Mouse (Mus musculus) hindbrain, embryonic 11.5 days (tissue): ENCODE data around the gene Rpl26. TPM values are rescaled to one million over a fixed set of nuclear protein-coding genes. Genes with fewer than 3 reads are reported as not detected.
A peak's percentile ranks its signal among the peaks of the same experiment; 100 is the strongest.

Experiments used
- ATAC-seq: fragments of 200-750 bp; cut with Nextera tagmentation; 2 replicates; pipeline ENCODE4 v1.8.0; 2017; ENCODE audit warnings: mild to moderate bottlenecking, moderate TSS enrichment, moderate library complexity; ENCODE audit not compliant: low FRiP score
- DNase-seq: peaks from one replicate; pipeline ENCODE4 v3.0.0-alpha.2; 2015; ENCODE audit warnings: low spot score
- H3K27ac ChIP-seq: fragments of 300-500 bp; sonication (generic); 2 replicates; pipeline ENCODE4 v1.5.1; 2014; ENCODE audit warnings: mild to moderate bottlenecking, low read depth, low read length
- H3K27me3 ChIP-seq: fragments of 300-500 bp; sonication (generic); 2 replicates; pipeline ENCODE4 v1.6.1; 2014; ENCODE audit warnings: mild to moderate bottlenecking, low read length, moderate library complexity, mixed read lengths; ENCODE audit not compliant: control insufficient read depth, insufficient read depth
- H3K36me3 ChIP-seq: fragments of 300-500 bp; sonication (generic); 2 replicates; pipeline ENCODE4 v1.6.1; 2014; ENCODE audit warnings: mild to moderate bottlenecking, low read length, moderate library complexity, mixed read lengths; ENCODE audit not compliant: control insufficient read depth, insufficient read depth
- H3K4me1 ChIP-seq: fragments of 300-500 bp; sonication (generic); replicated peaks from 2 replicates; pipeline ENCODE4 v1.6.1; 2014; ENCODE audit warnings: low read length, mixed read lengths; ENCODE audit not compliant: control insufficient read depth, insufficient read depth
- H3K4me2 ChIP-seq: fragments of 300-500 bp; sonication (generic); replicated peaks from 2 replicates; pipeline ENCODE4 v1.6.1; 2014; ENCODE audit warnings: mild to moderate bottlenecking, low read depth, low read length
- H3K4me3 ChIP-seq: fragments of 300-500 bp; sonication (generic); 2 replicates; pipeline ENCODE4 v1.5.1; 2014; ENCODE audit warnings: low read depth, low read length
- H3K9ac ChIP-seq: fragments of 300-500 bp; sonication (generic); 2 replicates; pipeline ENCODE4 v1.6.1; 2014; ENCODE audit warnings: low read depth, low read length
- H3K9me3 ChIP-seq: fragments of 300-500 bp; sonication (generic); 2 replicates; pipeline ENCODE4 v1.6.1; 2016; ENCODE audit warnings: low read length; ENCODE audit not compliant: control insufficient read depth
- WGBS: fragments of 180-500 bp; shearing (Covaris S2); extraction: QIAGEN DNeasy Blood & Tissue Kit; methylation state at CpG from one replicate; pipeline ENCODE4 v1.1.7; 2014; 5-methylcytosine and 5-hydroxymethylcytosine counted together
- polyA plus RNA-seq: library from polyadenylated mRNA; unstranded; fragments of >200 nt; fragmentation: Nextera tagmentation; extraction: Ambion mirVana; gene quantifications from 2 replicates; pipeline ENCODE4 v1.2.1, GENCODE M21; 2014

The Rpl26 gene
- polyA plus RNA-seq, 1 experiment from 2014 or later: 854 TPM

GRCm38 (mm10) chr11:68956107-68956506 is 54.7 kb downstream of the Rpl26 start:
- Histone ChIP-seq H3K9ac (no peak overlapping the region), H3K4me1 (0 out of 2 replicates have a peak, but pooled peaks cover 3% of the 10 kb centered on the region), H3K9me3 (no peaks in the 10 kb centered on the region), H3K4me3 (0 out of 2 replicates have a peak overlapping the region, but pooled peaks have one; percentile 10), H3K36me3 (no peaks in the 10 kb centered on the region), H3K4me2 (no peak overlapping the region), H3K27me3 (peaks cover 31% of the 10 kb centered on the region), H3K27ac (no peak overlapping the region)
- DNase-seq: no peak
- ATAC-seq: no peak
- WGBS: 20% methylated on average over 3 of the region's 3 CpGs

Other genes with a start within 250 kb of the Rpl26 start
- gene Myh10, start 210.0 kb upstream of the Rpl26 start, polyA plus RNA-seq: 131 and 140 TPM in 2 replicates
- gene Ndel1, start 29.7 kb upstream of the Rpl26 start, polyA plus RNA-seq: 53.3 and 55.0 TPM in 2 replicates
- gene Rnf222, start 13.0 kb upstream of the Rpl26 start, polyA plus RNA-seq: not detected in 2 replicates
- 0.15 and 0.18 TPM in 2 replicates for gene Odf4, start 25.5 kb downstream of the Rpl26 start, polyA plus RNA-seq
- 4.9 and 5.5 TPM in 2 replicates for gene Arhgef15, start 55.9 kb downstream of the Rpl26 start, polyA plus RNA-seq
- gene Slc25a35, start 66.5 kb downstream of the Rpl26 start, polyA plus RNA-seq: 1.6 and 1.8 TPM in 2 replicates
- 56.0 and 59.3 TPM in 2 replicates for gene Rangrf, start 73.6 kb downstream of the Rpl26 start, polyA plus RNA-seq
- 31.5 and 31.8 TPM in 2 replicates for gene Pfas, start 106.9 kb downstream of the Rpl26 start, polyA plus RNA-seq
- gene Ctc1, start 114.3 kb downstream of the Rpl26 start, polyA plus RNA-seq: 48.7 and 59.5 TPM in 2 replicates
- 131 and 141 TPM in 2 replicates for gene Aurkb, start 144.1 kb downstream of the Rpl26 start, polyA plus RNA-seq
- gene Borcs6, start 158.1 kb downstream of the Rpl26 start, polyA plus RNA-seq: 9.8 and 11.6 TPM in 2 replicates
- gene Tmem107, start 169.2 kb downstream of the Rpl26 start, polyA plus RNA-seq: 52.4 and 54.6 TPM in 2 replicates
- 85.1 and 98.1 TPM in 2 replicates for gene Vamp2, start 186.9 kb downstream of the Rpl26 start, polyA plus RNA-seq
- gene Per1, start 193.6 kb downstream of the Rpl26 start, polyA plus RNA-seq: 5.6 and 7.4 TPM in 2 replicates
- 0.19 and 0.29 TPM in 2 replicates for gene Hes7, start 218.8 kb downstream of the Rpl26 start, polyA plus RNA-seq
- 0.21 TPM in 1 of 2 replicates, not detected in the other for gene 9130213A22Rik, start 221.0 kb downstream of the Rpl26 start, polyA plus RNA-seq
- gene Aloxe3, start 224.3 kb downstream of the Rpl26 start, polyA plus RNA-seq: 0.06 and 0.40 TPM in 2 replicates